Mouse (Mus musculus) heart, embryonic 13.5 days (tissue): ENCODE results near the gene Arhgef10l. TPM values are rescaled to one million over a fixed set of nuclear protein-coding genes. Genes with fewer than 3 reads are reported as not detected.

ENCODE experiments used
- ATAC-seq: fragments of 200-750 bp; cut with Nextera tagmentation; 2 replicates; pipeline ENCODE4 v1.8.0; 2017; ENCODE audit warnings: moderate TSS enrichment; ENCODE audit not compliant: insufficient number of reproducible peaks, low FRiP score, low TSS enrichment; ENCODE audit errors: extremely low read depth
- H3K27ac ChIP-seq: fragments of 300-500 bp; sonication (generic); replicated peaks from 2 replicates; pipeline ENCODE4 v1.5.1; 2015; ENCODE audit warnings: moderate library complexity, mild to moderate bottlenecking, inconsistent platforms
- H3K27me3 ChIP-seq: fragments of 300-500 bp; sonication (generic); replicated peaks from 2 replicates; pipeline ENCODE4 v1.6.1; 2015; ENCODE audit warnings: mild to moderate bottlenecking, inconsistent platforms
- H3K36me3 ChIP-seq: fragments of 300-500 bp; sonication (generic); 2 replicates; pipeline ENCODE4 v1.6.1; 2015; ENCODE audit warnings: mild to moderate bottlenecking, inconsistent platforms
- H3K4me1 ChIP-seq: fragments of 300-500 bp; sonication (generic); 2 replicates; pipeline ENCODE4 v1.6.1; 2015; ENCODE audit warnings: inconsistent platforms
- H3K4me2 ChIP-seq: fragments of 300-500 bp; sonication (generic); 2 replicates; pipeline ENCODE4 v1.6.1; 2015; ENCODE audit warnings: inconsistent platforms, mild to moderate bottlenecking, moderate library complexity
- H3K4me3 ChIP-seq: fragments of 300-500 bp; sonication (generic); 2 replicates; pipeline ENCODE4 v1.5.1; 2015; ENCODE audit warnings: moderate library complexity, mild to moderate bottlenecking, inconsistent platforms
- H3K9ac ChIP-seq: fragments of 300-500 bp; sonication (generic); 2 replicates; pipeline ENCODE4 v1.6.1; 2015; ENCODE audit warnings: inconsistent platforms, mild to moderate bottlenecking, moderate library complexity
- H3K9me3 ChIP-seq: fragments of 300-500 bp; sonication (generic); 2 replicates; pipeline ENCODE4 v1.6.1; 2016; ENCODE audit warnings: inconsistent platforms
- whole genome bisulfite sequencing: fragments of 180-500 bp; shearing (Covaris S2); methylation state at CpG from one replicate; pipeline ENCODE4 v1.1.7; 2015; ENCODE audit warnings: mixed read lengths; 5-methylcytosine and 5-hydroxymethylcytosine counted together
- polyA plus RNA-seq: library from polyadenylated mRNA; unstranded; fragments of >200 nt; fragmentation: Nextera tagmentation; extraction: Ambion mirVana; gene quantifications from 2 replicates; pipeline ENCODE4 v1.2.1, GENCODE M21; 2015

Arhgef10l gene
- polyA plus RNA-seq, 1 experiment from 2014 or later = 18.2 TPM

- H3K27ac ChIP-seq = no peak overlapping the region
- ATAC-seq = no peak
- peaks cover 8% of the 10 kb centered on the region; the same call in 1 of the 2 replicates for H3K4me1 ChIP-seq
- no peak overlapping the region for H3K4me3 ChIP-seq
- H3K27me3 ChIP-seq = no peaks in the 10 kb centered on the region
- 91% methylated on average over 6 of the region's 6 CpGs for WGBS
- peaks cover 12% of the 10 kb centered on the region for H3K9me3 ChIP-seq
- H3K4me2 ChIP-seq = no peak overlapping the region
- no peak overlapping the region for H3K9ac ChIP-seq
- peaks cover 56% of the 10 kb centered on the region for H3K36me3 ChIP-seq
Measured at GRCm38 (mm10) chr4:140597928-140598327, 67.9 kb downstream of the Arhgef10l start.

DNA sequence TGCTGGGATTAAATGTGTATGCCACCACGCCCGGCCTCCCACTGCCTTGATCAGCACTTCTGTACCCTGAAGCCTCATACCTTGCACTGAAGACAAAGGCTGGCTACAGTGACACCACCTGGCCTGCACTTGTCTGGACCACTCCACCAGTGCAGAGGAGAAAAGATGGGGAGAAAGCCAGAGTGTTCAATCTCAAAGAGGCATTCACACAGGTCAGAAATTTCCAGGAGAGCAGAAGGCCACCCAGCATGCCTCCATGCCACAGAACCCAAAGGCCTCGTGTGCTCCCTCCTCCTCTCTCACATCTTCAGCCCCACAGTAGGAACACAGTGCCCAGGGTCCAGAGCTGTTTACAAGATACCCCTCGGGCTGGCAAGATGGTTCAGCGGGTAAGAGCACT lies 68.4 kb downstream of the Arhgef10l start:
- no peak for ATAC-seq
- no peaks in the 10 kb centered on the region for H3K27me3 ChIP-seq
- peaks cover 6% of the 10 kb centered on the region; the same call in 1 of the 2 replicates for H3K4me1 ChIP-seq
- peaks cover 60% of the 10 kb centered on the region for H3K36me3 ChIP-seq
- no peak overlapping the region for H3K4me3 ChIP-seq
- no peak overlapping the region for H3K4me2 ChIP-seq
- no peak overlapping the region for H3K9ac ChIP-seq
- WGBS = 90% methylated on average over 5 of the region's 5 CpGs
- H3K9me3 ChIP-seq = peaks cover 12% of the 10 kb centered on the region
- no peak overlapping the region for H3K27ac ChIP-seq

- 85% methylated on average over 14 of the region's 14 CpGs for WGBS
- ATAC-seq = no peak
Measured at GRCm38 (mm10) chr4:140593771-140594505, 71.9 kb downstream of the Arhgef10l start.

GRCm38 (mm10) chr4:140592990-140593770 lies 72.6 kb downstream of the Arhgef10l start:
- Histone ChIP-seq H3K4me1 (no peaks in the 10 kb centered on the region), H3K27ac (no peak overlapping the region), H3K9ac (no peak overlapping the region), H3K27me3 (no peaks in the 10 kb centered on the region), H3K4me3 (no peak overlapping the region), H3K4me2 (no peak overlapping the region), H3K36me3 (peaks cover 71% of the 10 kb centered on the region), H3K9me3 (peaks cover 12% of the 10 kb centered on the region)
- WGBS = 76% methylated on average over 16 of the region's 16 CpGs
- ATAC-seq = no peak

More at GRCm38 (mm10) chr4:140593771-140594505, 71.9 kb downstream of the Arhgef10l start:
- no peak overlapping the region for H3K4me3 ChIP-seq
- H3K4me2 ChIP-seq = no peak overlapping the region
- no peak overlapping the region for H3K27ac ChIP-seq
- peaks cover 12% of the 10 kb centered on the region for H3K9me3 ChIP-seq
- no peaks in the 10 kb centered on the region for H3K27me3 ChIP-seq
- H3K9ac ChIP-seq = no peak overlapping the region
- no peaks in the 10 kb centered on the region for H3K4me1 ChIP-seq
- peaks cover 72% of the 10 kb centered on the region for H3K36me3 ChIP-seq

- 25% methylated on average over 11 of the region's 11 CpGs for WGBS
Measured at GRCm38 (mm10) chr4:140592217-140592759, 73.5 kb downstream of the Arhgef10l start.

GRCm38 (mm10) chr4:140586478-140586877 lies 79.3 kb downstream of the Arhgef10l start:
- Histone ChIP-seq H3K27ac (no peak overlapping the region), H3K4me2 (no peak overlapping the region), H3K4me3 (no peak overlapping the region), H3K9me3 (no peaks in the 10 kb centered on the region), H3K36me3 (peaks cover 59% of the 10 kb centered on the region), H3K27me3 (no peaks in the 10 kb centered on the region), H3K4me1 (peaks cover 19% of the 10 kb centered on the region), H3K9ac (no peak overlapping the region)
- WGBS = 60% methylated on average over 5 of the region's 5 CpGs
- no peak for ATAC-seq

More at GRCm38 (mm10) chr4:140592217-140592759, 73.5 kb downstream of the Arhgef10l start:
- Histone ChIP-seq H3K36me3 (peaks cover 68% of the 10 kb centered on the region), H3K4me2 (no peak overlapping the region), H3K27ac (no peak overlapping the region), H3K9ac (no peak overlapping the region), H3K4me1 (no peaks in the 10 kb centered on the region), H3K9me3 (peaks cover 7% of the 10 kb centered on the region), H3K27me3 (no peaks in the 10 kb centered on the region), H3K4me3 (no peak overlapping the region)
- ATAC-seq = no peak

DNA sequence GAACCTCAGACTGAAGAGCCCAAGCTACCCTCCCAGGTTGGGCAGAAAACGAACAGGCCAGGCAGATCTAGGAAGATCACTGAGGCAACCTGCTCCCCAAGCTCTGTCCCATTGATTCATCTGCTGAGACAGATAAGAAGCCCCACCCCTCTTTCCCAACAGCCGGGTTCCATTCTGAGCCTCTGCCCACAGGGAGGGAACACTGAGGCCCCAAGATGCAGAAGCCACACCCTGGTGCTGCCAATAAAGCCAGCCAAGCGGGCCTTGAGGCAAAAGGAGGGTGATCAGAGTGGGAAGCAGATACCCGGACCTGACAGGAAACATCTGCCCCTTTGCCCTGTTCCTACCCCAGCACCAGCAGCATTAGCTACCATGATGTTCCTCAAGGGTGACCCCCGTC lies 81.6 kb downstream of the Arhgef10l start:
- Histone ChIP-seq H3K4me2 (no peak overlapping the region), H3K4me1 (peaks cover 30% of the 10 kb centered on the region), H3K4me3 (no peak overlapping the region), H3K9ac (no peak overlapping the region), H3K36me3 (peaks cover 57% of the 10 kb centered on the region), H3K27me3 (no peaks in the 10 kb centered on the region), H3K9me3 (no peaks in the 10 kb centered on the region), H3K27ac (no peak overlapping the region)
- no peak for ATAC-seq
- 53% methylated on average over 5 of the region's 5 CpGs for WGBS

DNA sequence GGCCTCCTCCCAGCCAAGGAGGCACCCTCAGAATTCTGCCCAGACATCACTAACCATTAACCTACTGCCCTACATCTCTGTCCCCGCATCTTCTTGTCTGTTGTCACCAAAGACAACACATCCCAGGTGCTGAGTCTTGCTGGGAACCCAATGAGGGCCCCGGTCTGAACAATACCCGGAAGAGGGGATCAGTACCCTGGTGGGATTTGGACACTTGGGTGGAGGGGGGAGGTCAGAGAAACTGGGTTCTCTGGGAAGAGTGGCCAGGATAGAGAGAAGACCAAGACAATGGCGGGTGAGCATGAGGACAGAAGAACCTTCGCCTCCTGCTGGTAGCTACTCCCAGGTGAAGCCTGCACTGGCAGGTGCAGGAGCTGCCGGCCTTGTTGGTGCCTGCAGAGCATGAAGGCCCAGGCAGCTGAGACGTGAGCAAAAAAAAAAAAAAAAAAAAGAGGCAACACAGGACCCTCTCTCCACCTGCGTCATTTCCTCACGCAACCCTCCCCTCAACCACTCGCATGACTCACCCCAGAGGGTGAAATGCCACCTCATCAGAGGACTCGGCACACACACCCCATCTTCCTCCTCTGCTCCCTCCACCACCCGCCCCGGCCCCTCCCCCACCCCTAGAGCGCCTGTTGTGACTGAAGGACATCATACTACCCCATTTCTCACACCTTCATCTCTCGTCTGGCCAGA lies 83.3 kb downstream of the Arhgef10l start:
- Histone ChIP-seq H3K36me3 (peaks cover 61% of the 10 kb centered on the region), H3K27me3 (no peaks in the 10 kb centered on the region), H3K4me3 (no peak overlapping the region), H3K9ac (no peak overlapping the region), H3K4me2 (no peak overlapping the region), H3K9me3 (no peaks in the 10 kb centered on the region), H3K4me1 (peaks cover 30% of the 10 kb centered on the region), H3K27ac (peak overlapping the region; percentile 80; the same call in 1 of the 2 replicates)
- WGBS = 69% methylated on average over 15 of the region's 15 CpGs
- ATAC-seq = no peak

GRCm38 (mm10) chr4:140581730-140582389 lies 84.0 kb downstream of the Arhgef10l start:
- Histone ChIP-seq H3K36me3 (peaks cover 62% of the 10 kb centered on the region), H3K9me3 (no peaks in the 10 kb centered on the region), H3K27me3 (no peaks in the 10 kb centered on the region), H3K27ac (peak overlapping the region; percentile 80), H3K4me1 (peaks cover 28% of the 10 kb centered on the region), H3K4me3 (peak overlapping the region; percentile 42), H3K4me2 (peak overlapping the region; percentile 64), H3K9ac (peak overlapping the region; percentile 78)
- ATAC-seq = no peak; the same call in 1 of the 2 replicates
- WGBS = 62% methylated on average over 23 of the region's 23 CpGs

GRCm38 (mm10) chr4:140581341-140581729 lies 84.5 kb downstream of the Arhgef10l start:
- Histone ChIP-seq H3K36me3 (peaks cover 63% of the 10 kb centered on the region), H3K27me3 (no peaks in the 10 kb centered on the region), H3K9ac (peak overlapping the region; percentile 78), H3K9me3 (no peaks in the 10 kb centered on the region), H3K4me1 (peaks cover 23% of the 10 kb centered on the region), H3K27ac (peak overlapping the region; percentile 80), H3K4me3 (peak overlapping the region; percentile 42), H3K4me2 (peak overlapping the region; percentile 64)
- 64% methylated on average over 16 of the region's 16 CpGs for WGBS
- no peak for ATAC-seq
